Mouse (Mus musculus) c-Kit-positive CD71-negative TER-119-negative erythroid progenitor cells, embryonic 14.5 days (primary cell): ENCODE results near the gene Cep152.

Source experiments
- DNase-seq: peaks from one replicate; pipeline ENCODE4 v3.0.0-alpha.2; 2013; ENCODE audit warnings: low read depth

The Cep152 gene

DNA sequence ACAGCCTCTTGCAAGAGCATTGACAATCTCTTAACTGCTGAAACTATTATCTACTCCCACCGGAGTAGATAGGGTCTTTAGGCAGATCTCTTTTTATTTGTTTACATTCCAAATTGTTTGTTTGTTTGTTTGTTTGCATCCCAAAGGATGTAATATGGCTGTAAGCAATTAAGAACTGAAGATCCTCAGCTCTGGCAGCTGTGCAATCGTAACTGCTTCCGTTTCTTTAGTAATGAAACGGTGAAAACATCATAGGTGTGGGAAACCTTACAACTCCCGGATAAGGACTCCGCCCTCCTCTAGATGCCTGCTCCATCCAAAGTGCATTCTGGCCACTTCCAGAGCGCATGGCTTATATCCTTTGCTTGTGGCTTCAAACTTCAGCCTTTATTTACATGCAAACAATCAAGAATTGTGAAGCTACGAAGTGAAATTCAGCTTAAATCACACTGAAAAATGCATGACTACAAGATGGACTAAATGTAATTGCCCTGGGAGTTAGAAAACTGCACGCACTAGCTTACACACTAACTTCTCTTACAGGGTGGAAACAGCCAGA is 707 bp downstream of the Cep152 start:
- no peak for DNase-seq

DNA sequence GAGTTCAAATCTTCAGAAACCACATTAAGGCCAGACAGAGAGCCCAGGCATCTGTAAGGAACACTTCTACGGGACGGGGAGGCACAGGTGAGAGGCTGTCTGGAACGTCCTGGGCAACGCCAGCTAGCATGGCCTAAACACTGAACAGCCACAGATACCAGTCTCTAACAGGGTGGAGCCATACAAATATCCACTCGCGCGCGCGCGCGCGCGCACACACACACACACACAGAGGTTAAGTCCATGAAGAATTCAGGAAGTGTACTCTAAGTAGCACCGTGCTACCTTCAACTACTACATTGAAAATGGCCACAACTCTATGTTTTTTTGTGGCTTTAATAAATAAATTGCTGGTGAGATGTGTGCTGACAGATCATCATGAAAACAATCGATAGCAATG is 1.7 kb downstream of the Cep152 start:
- no peak for DNase-seq

DNA sequence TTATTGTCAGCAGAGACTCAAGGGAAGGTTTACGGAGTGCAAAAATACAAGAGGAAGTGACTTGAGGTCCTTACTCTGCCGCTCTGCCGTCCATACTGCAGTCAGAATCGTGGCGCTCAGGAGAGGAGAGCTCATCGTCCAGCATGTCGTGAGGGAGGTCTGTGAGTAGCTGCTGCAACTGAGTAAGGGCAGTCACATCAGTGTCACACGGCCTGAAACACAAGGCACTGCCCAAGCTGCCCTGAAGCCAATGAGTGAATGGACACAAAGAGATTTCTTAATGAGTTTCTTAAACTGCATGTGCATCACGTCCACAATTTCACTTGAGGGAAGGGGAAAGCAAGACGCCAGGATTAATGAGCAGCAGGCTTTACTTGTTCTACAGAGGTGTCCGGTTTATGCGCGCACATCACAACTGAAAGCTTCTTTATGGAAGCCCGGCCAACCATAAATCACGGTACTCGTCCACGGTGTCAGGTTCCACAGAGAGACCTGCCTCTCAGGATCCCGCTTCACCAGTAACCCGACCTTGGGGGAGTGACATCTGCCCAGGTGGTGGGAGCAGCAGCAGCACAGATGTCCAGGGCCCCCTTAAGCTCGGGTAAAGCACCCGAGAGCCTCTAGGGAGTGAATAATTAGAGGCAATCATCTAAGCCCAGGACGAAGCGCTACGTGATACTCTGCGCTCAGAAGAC is 4.6 kb downstream of the Cep152 start:
- DNase-seq, result no peak

DNA sequence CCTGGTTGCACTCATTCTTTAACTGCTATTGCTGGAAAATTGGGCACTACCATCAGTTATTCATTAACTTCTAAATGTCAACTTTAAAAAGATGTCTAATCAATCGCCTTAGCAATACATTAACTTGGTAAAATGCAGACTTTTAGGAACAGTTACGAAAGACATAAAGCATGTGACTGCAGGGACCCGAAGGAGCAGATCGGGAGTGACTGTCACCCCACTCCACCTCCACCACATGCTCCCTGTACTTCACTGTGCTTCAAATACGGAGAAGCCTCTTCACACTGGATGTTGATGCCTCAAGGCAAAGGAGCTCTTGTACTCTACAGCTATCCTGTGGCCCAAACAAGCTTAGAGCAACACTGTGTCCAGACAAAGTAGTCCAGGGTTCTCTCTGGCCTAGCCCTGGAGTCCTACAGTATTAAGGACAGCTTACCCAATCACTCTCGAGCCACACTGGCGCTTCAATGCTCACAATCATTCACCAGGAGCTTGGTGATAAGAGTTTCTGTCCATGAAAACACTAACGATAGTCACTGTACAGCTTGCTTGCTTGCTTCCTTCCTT is 9.0 kb downstream of the Cep152 start:
- no peak for DNase-seq

DNA sequence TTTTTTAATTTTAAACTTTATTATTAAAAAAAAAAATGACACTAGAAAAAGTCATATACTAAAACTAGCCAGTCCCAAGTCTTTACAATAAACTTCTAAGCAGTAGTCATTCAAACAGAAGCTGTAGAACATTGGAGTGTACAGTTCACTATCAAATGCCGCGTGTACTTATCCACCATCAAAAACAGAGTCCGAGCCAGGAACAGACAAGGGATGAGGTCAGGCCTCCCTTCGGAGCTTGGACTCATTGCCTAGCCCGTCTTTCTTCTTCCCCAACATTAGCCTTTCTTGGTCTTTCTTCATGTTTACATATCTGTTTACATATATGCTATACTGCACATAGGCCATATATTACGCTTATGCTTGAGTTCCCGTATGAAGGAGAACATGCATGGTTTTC is 9.5 kb downstream of the Cep152 start:
- DNase-seq, result no peak

DNA sequence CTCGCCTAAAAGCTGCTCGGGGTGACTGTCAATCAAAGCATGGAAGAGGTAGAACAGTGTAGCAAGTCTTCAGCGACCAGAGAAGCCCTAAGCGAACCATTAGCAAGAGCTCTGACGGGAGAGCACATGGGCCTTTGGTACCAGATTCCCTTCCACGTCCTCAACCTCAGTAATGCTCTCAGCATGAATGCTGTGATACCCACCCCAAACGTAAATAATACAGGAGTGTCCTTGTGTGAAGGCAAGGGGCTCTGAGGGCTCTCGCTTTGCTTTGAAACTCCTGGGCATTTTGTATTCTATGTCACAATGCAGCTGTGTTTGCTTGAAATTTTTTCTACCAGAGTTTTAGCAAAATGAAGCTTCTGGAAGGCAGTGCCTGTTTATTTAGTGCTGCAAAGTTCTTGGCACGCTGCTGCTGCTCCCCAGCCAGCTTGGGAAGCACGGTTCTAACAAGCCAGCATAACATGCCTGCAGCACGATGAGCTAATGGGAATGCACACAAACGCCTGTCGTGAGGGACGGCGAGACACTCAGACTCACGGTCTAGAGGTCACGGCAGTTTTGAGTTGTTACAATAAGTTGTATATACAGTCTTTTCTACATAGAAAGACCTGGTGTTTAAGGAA is 18.6 kb downstream of the Cep152 start:
- DNase-seq, result no peak

DNA sequence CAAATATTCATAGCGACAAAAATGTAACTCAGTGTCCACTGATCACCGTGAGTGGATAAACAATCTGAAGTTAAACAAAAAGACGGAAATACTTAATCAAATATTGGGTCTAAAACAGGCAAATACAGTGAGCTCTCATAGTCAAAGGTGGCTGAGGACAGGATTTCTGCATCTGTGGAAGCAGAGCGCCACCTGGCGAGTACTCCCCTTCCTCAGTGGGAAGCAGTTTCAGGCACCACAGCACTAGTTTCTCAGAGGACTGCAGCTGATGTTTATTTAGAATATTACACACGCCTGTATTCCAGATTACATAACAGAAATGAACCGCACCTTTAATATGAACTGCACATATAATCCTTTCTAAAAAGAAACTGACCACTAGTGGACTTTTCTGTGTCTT is 20.3 kb downstream of the Cep152 start:
- no peak for DNase-seq

DNA sequence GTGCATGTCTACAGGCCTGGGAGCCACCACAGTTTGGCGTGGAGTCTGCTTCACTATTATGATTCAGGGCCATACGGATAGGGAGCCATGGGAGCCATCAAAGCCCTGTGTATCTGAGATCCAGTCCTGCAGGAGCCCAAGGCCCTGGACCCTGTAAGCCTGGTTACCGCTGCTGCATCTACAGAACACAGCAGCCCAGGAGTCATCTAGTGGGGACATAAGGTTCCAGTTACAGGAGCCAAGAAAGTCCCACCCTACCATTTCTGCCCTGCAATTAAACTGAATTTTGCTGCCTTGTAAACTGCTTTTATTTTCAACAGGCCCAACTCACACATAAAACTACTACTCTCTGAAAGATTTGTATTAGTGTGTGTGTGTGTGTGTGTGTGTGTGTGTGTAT is 21.9 kb downstream of the Cep152 start:
- DNase-seq, result no peak

DNA sequence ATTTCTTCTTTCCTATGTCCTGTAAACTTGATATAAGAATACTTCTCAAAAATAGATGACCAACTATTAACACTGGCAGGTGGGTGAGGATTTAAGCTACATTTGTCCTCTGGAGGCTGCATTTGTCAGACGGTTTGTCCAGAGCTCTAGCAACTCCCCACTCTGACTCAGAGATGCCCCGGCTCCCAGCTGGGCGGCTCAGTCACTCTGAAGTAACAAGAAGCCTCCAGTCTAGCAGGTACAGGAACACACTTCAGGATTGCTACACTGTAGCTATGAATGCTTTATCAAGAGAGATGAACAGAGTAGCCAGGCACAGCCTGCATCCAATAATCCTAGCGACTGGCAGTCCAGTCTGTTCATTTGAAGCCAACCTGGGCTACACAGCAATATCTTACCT is 26.0 kb downstream of the Cep152 start:
- DNase-seq, result no peak

DNA sequence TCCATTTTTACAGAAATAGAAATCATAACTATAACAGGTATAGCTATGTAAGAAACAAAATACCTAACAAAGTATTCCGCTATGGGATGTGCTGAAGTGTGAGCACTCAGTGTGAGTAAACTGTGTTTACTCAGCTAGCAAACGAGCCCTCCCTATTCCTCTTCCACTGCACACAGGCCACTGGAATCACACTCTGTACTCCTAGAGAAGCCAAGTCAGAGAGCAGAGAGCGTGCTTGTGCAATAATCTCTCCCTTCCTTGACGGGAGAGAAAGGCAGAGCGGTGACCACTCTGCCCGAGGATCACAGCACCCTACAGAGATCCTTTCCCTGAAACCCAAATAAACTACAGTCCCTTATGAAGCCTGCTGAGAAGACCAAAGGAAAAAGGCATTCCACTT is 26.7 kb downstream of the Cep152 start:
- no peak for DNase-seq

DNA sequence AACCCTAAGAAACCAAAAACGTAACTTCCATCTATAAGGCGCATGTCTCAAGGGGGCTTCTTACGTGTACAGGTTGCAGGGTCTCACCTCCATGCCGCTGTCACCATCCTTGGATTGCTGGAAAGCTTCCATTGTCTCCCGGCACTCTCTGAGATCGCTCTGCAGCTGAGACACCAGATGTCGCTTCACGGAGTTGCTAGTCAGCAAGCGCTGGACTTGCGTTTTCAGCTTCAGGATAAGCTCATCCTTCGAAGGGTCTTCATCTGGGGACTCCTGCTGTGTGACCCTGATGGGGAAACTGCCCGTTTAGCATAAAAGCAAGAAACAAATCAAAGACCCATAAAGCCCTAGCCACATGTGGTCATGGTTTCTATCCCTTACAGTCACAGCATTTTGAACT is 30.1 kb downstream of the Cep152 start:
- no peak for DNase-seq

DNA sequence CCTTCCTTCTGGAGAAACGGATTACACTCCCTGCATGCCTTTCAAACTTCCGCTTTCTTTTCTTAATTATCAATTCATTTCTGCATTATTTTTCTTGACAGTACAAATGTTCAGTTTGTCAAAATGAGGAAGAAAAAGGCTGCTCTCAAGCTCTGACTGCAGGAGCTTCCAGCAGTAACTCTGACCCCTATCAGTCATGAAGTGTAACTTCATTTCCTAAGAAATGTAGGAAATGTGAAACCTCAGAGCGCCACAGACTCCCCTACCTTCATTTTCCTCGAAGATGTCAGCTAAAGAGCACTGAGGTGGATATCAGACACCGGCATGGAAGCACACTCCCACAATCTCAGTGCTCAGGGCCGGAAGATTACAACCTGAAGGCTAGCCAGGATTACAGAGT is 30.8 kb downstream of the Cep152 start:
- DNase-seq, result no peak

DNA sequence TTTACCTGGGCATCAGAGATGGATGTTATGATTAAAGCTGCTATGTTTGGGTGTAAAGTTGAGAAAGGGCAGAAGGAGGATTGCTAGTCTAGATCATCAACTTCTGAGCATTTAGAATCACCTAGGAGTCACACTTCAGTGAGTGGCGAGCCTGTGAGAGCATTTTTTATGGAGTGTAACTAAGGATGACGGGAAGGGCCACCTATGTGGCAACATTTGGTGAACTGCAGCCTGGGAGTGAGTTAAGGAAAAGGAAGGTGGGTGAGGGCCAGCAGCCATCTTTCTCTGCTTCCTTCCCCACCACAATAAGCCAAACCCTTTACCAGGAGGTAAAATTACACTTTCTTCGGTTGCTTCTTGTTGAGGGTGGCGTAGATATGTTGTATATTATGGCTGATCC is 33.0 kb downstream of the Cep152 start:
- no peak for DNase-seq

DNA sequence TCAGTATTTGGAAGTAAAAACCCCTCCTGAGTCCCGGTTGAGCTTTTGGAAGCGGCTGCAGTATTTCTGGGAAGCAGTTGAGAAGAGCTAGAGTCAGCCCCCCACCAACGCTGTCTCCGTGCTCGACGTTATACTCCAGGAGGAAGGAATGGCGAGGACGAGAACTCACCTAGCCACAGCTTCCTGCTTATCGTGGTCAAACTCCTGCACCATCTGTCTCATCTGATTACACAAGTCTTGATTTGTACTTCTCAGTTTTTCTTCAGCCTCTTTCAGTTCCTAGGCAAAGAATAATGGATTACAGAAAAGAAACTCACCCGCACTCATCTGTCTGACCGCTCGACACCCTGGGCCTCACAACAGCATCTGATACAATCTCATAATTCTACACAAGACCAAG is 35.6 kb downstream of the Cep152 start:
- peak; percentile 9 for DNase-seq

DNA sequence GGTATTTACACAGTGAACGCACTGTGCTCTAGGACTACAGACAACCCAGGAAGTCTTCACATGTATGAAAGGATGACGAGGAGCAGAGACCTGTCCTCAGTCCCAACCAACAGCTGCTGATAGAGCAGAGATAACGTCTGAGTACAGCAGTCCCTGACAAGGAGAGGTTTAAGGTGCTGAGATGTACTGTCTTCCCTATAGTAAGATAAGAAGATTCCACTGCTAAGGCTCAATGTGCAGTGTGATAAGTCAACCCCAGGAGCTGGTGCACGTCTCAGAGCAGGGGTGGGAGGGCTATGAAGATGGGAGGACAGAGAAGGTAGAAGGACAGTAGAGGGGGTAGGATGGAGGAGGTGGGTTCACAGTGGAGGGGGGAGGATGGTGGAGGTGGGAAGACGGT is 43.8 kb downstream of the Cep152 start:
- no peak for DNase-seq

DNA sequence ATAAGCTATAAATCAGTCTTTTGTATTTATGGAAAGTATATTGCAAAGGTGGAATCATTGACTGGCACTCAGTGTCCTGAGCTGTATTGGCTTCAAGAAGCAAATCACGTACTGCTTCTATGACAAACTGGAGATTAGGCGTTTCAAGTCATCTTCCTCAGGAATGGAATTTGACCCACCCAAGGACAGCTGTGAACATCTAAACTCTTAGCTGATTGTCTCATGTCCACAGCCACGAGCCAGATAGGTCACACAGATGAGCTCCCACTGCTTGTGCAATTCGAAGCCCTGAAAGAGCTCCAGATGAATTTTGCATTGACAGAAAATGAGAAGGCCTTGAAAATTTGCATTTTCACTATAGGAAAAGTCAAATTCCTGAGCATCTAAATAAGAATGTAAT is 47.2 kb downstream of the Cep152 start:
- no peak for DNase-seq

DNA sequence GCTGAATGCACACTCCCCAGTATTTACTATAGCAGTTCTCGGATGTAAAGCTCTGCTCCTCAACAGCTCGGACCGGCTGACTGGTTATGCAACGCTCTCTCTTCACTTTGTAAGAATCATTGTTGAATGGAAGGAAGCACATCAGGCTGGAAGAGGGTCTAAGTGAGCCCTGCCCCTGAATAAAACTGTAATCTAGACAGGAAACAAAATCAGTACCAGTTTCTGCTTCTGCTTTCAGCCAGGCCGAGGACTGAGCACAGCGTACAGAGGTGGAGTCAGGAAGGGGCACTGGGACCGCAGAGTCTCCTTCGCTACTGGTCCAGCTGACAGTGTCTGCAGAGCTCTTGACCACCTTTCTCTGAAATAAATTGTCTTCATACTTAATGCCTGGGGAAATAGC is 48.4 kb downstream of the Cep152 start:
- no peak for DNase-seq

DNA sequence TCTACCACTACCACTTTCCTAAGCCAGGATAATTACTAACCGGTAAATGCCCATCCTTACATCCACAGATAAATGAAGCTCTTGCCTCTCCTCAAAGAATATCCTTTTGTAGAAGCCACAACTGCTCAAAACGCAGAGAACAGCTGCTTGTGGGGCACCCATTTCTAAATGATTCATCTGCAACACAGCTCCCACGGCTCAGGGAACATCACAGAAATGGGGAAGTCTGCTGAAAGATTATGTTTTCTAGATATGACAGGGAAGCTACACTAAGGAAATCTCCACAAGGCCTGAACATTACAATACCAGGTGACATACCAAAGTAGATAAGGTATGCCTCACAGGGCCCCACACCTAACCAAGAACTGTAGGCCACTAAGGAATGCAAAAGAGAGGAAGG is 49.1 kb downstream of the Cep152 start:
- peak; percentile 7 for DNase-seq

DNA sequence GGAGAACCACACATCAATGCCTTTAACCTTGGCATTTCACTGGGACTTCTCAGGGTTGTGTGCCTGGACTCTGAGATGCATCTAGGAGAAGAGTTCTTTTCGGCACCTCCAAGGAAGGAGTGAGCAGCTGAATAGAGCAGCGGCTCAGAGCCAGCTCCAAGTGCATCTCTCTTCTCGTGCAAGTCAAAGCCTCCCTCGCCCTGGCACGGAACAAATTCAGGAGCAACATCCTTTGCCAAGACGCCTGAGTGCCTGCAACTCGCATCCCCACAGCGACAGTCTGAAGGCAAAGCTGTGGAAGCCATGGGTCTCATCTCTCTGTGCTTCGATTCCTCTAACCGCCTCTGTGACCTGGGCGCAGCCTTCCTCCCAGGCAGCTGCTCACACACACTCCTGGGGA is 61.0 kb downstream of the Cep152 start:
- no peak for DNase-seq

DNA sequence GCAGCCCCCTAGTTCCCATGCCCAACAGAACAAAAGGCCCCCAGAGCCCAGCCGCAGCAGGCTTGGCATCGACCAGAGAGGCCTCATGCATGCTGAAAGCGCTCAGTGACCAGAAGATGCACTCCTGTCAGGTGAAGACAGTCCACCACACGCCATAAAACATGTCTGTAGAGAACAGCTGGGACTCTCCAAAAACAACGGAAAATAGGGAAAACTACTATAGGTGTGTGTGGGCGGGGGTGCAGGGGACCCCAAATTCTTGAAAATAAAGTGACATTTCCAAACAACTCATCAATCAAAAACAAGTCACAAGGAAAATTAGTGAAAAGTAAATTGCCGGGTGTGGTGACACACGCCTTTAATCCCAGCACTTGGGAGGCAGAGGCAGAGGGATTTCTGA is 62.5 kb downstream of the Cep152 start:
- no peak for DNase-seq

DNA sequence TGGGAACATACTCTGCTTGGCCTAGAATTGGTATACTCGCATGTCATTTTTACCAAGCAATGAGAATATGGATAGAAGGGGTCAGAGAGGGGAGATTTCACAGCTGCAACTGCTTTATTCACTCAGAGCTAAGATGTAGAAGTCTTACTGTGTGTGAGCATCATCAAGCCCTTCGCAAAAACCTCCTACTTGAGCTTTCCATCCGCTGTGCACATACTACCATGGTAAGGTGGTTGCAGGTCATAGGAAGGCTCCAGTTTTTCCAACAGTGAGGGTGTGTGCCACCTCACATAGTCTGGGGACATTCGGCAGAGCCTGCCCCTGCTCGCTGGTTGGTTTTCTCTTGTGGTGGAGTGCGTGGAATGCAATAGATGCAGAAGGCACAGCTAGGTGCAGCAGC is 64.9 kb downstream of the Cep152 start:
- no peak for DNase-seq

DNA sequence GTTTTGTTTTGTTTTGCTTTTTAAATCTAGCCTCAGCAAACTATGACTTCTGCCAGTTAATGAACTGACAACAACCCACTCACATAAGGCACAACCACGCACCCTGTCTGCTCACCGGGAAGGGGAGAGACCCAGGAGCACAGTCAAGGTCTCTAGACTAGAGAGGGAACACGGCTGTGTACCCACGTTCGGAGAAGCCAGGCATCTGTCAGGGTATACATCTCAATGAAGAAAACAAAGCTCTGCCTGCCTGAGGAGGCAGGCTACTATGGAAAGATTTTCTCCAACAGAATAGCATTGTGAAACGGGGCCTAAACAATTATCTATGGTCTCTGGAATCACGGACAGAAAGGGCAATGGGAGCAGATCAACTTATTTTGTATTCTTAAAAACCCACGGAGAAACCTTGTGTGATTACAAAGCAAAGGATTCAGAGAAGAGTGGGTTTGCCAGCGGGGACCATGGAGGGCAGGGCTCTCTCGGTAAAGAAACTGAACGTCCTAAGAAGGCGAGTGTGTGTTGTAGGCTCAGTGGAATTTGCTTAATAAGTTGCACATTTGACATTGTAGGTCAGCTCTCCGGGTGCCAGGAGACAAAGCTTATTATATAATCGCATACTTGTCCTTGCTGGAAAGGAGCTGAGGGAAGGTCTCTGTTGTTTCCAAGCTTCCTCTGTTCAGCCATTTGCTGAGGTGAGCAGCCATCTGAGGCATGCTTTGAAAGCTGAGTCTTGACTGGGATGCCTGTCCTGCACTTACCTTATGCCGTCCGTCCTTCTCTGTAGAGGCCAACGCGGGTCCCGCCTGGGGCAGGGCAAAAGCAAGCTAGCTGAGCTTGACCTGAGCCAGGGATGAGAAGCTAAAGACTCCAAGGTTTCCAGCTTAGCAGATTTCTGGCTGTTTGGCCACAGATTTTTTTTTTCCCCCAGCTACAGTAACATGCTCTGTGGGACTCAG is 66.0 kb downstream of the Cep152 start:
- DNase-seq, result no peak
